Mouse (Mus musculus): ENCODE data around the gene Adamts8.

Adamts8 gene

GRCm38 (mm10) chr9:30985782-30986181 lies 43.4 kb downstream of the Adamts8 start:
- DNase-seq (ENCODE audit: low spot score in 2 of 2) = no peak

GRCm38 (mm10) chr9:30993106-30993505 lies 50.7 kb downstream of the Adamts8 start:
- no peak for DNase-seq (ENCODE audit: low spot score in 2 of 2)

GRCm38 (mm10) chr9:30996590-30997562 lies 54.5 kb downstream of the Adamts8 start:
- no peak for DNase-seq (ENCODE audit: low spot score in 2 of 2)

- no peak for DNase-seq (ENCODE audit: low spot score in 2 of 2)
Observed at GRCm38 (mm10) chr9:31000641-31001040, 58.3 kb downstream of the Adamts8 start.

DNA sequence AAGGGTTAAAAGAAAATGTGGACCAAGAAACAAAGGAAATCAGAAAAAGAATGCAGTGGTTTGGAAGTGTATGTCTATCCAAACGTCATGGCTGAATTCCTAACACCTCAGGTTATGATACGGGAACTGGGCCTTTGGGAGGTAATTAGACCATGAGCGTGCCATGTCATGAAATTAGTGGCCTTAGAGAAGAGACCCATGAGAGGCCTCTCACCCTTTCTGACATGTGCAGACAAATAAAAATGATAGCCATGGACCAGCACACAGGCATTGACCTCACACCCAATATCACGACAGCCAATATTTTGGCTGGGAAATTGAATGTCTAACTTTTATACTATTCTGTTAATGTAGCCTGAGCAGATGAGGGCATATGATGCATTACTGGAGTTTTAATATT lies 60.2 kb downstream of the Adamts8 start:
- no peak for DNase-seq (ENCODE audit: low spot score in 2 of 2)

DNA sequence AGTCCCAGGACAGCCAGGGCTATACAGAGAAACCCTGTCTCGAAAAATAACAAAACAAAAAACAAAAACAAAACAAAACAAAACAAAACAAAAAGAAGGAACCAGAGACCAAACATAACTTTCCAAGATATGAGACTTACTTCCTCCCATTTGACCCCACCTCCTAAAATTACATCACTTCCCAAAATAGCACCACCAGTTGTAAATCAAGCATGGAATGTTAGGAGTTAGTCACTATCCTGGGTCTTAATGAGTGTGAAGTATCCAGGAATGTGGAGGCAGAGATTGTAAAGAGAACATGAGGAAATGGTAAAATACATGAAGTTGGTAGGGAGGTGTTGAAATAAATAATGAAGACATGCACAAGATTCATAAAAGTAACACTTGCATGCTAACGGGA lies 67.0 kb downstream of the Adamts8 start:
- no peak for DNase-seq (ENCODE audit: low spot score in 2 of 2)

DNA sequence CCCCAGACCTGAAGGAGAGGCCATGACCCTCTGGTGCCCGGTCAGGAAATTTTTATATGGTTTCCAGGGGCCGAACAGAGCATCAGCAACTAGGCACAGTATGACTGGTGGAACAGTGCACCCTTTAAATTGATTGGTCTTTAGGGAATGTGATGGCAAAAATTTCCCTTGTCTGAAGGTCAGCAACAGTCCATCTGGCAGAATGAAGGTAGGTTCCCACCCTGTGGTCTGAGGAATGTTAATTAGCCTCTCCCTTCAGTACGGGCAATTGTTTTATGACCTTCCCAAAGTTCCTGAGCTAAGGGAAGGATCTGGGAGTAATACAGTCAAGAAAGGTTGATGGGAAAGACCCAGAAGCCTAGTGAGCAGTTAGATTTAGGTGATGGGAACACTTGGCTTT lies 67.7 kb downstream of the Adamts8 start:
- no peak for DNase-seq (ENCODE audit: low spot score in 2 of 2)

DNA sequence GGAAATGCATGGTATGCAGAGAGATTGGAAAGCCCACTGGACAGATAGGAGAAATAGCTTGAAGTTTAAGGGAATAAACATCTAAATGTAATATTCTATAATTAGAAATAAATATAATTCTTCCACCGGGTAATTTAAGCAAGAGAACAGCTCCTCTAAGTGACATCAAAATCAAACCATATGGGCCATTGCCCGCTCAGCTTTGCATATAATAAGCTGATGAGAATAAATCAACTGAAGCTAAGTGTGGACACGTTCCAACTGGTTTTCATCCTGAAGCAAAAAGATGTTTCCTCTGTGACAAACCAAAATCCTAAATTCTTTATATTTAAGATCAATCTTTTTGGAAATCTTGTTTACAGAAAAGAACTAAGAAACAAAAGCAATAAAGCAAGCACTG lies 68.4 kb downstream of the Adamts8 start:
- no peak for DNase-seq (ENCODE audit: low spot score in 2 of 2)

- DNase-seq (ENCODE audit: low spot score in 2 of 2) = no peak
Observed at GRCm38 (mm10) chr9:31011533-31011932, 69.2 kb downstream of the Adamts8 start.

GRCm38 (mm10) chr9:31012674-31013073 lies 70.3 kb downstream of the Adamts8 start:
- DNase-seq (ENCODE audit: low spot score in 2 of 2) = no peak

GRCm38 (mm10) chr9:31013415-31013814 lies 71.1 kb downstream of the Adamts8 start:
- DNase-seq (ENCODE audit: low spot score in 2 of 2) = no peak

All from urinary bladder, adult 18-20 months (tissue).